Mouse (Mus musculus) myocyte (in vitro differentiated cells): ENCODE measurements at regions not wholly inside any gene's neighbourhood (a gene's known extent, or its start where the extent isn't known, plus 50 kb on each side); places are given as distances from the start of the nearest gene placed in this dataset.

ENCODE experiments used
- CEBPB ChIP-seq: IDR thresholded peaks from 2 replicates; pipeline ENCODE4 v1.6.1; 2011; ENCODE audit warnings: mild to moderate bottlenecking, moderate library complexity; ENCODE audit not compliant: poor library complexity, insufficient read depth, severe bottlenecking
- E2F4 ChIP-seq: IDR thresholded peaks from one replicate; pipeline ENCODE4 v1.6.1; 2011; ENCODE audit warnings: mild to moderate bottlenecking, control low read depth, moderate library complexity; ENCODE audit not compliant: insufficient read depth
- MAX ChIP-seq: IDR thresholded peaks from one replicate; pipeline ENCODE4 v1.6.1; 2011; ENCODE audit warnings: low read depth, mild to moderate bottlenecking, control low read depth
- MYOD1 ChIP-seq, 3 experiments: IDR thresholded peaks; one replicate each; pipeline ENCODE4 v1.6.1; 2011; ENCODE audit warnings: control low read depth in 2 of 3, low read depth in 2 of 3, mild to moderate bottlenecking in 2 of 3, moderate library complexity in 1 of 3; ENCODE audit not compliant: insufficient read length in 2 of 3, control insufficient read depth in 1 of 3
- MYOG ChIP-seq, 3 experiments: IDR thresholded peaks; one replicate each; pipeline ENCODE4 v1.6.1; 2011; ENCODE audit warnings: control low read depth in 2 of 3, low read depth in 2 of 3, mild to moderate bottlenecking in 2 of 3; ENCODE audit not compliant: insufficient read length in 2 of 3, control insufficient read depth in 1 of 3, insufficient read depth in 1 of 3
- POLR2A ChIP-seq: IDR thresholded peaks from one replicate; pipeline ENCODE4 v1.6.1; 2011; ENCODE audit warnings: low read depth, mild to moderate bottlenecking, control low read depth, moderate library complexity; ENCODE audit not compliant: insufficient read length
- POLR2AphosphoS2 ChIP-seq: IDR thresholded peaks from one replicate; pipeline ENCODE4 v1.6.1; 2011; ENCODE audit warnings: low read depth, control low read depth; ENCODE audit not compliant: insufficient read length
- TCF12 ChIP-seq: IDR thresholded peaks from one replicate; pipeline ENCODE4 v1.6.1; 2011; ENCODE audit warnings: mild to moderate bottlenecking, control low read depth; ENCODE audit not compliant: poor library complexity, insufficient read depth, severe bottlenecking
- TCF3 ChIP-seq: IDR thresholded peaks from one replicate; pipeline ENCODE4 v1.6.1; 2011; ENCODE audit warnings: low read depth, control low read depth; ENCODE audit not compliant: insufficient read length
- USF1 ChIP-seq: IDR thresholded peaks from one replicate; pipeline ENCODE4 v1.6.1; 2011; ENCODE audit warnings: low read depth, mild to moderate bottlenecking, control low read depth, moderate library complexity

- TF ChIP-seq POLR2A (no peak), POLR2AphosphoS2 (no peak), MYOD1 (IDR thresholded peaks at IDR 0.05; ENCODE audit: control insufficient read depth in 1 of 3, insufficient read length in 2 of 3, low read depth in 2 of 3) (no peak), CEBPB (no peak), E2F4 (no peak), TCF3 (no peak), TCF12 (no peak), USF1 (no peak), MYOG (IDR thresholded peaks at IDR 0.05; ENCODE audit: control insufficient read depth in 1 of 3, insufficient read depth in 1 of 3, insufficient read length in 2 of 3, low read depth in 2 of 3) (no peak), MAX (no peak)
Observed at GRCm38 (mm10) chr12:96558824-96559223, 866.8 kb downstream of the Flrt2 start.
